Mouse (Mus musculus): ENCODE measurements at regions not wholly inside any gene's neighbourhood (a gene's known extent, or its start where the extent isn't known, plus 50 kb on each side); places are given as distances from the start of the nearest gene placed in this dataset.

- H3K4me3 ChIP-seq: no peak overlapping the region
- H3K27ac ChIP-seq: no peak overlapping the region
- intact Hi-C loops (cut with DNase I): no loop called here
- no peak for TF ChIP-seq CTCF (IDR thresholded peaks at IDR 0.05)
- DNase-seq: no peak
Observed at GRCm38 (mm10) chr6:49966555-49966954, 143.5 kb upstream of the Mpp6 start.

GRCm38 (mm10) chr6:49973258-49973865 is 136.7 kb upstream of the Mpp6 start:
- Histone ChIP-seq H3K27ac (no peak overlapping the region), H3K4me3 (no peak overlapping the region)
- DNase-seq: no peak
- TF ChIP-seq CTCF (IDR thresholded peaks at IDR 0.05): no peak
- intact Hi-C loops (cut with DNase I): no loop called here

GRCm38 (mm10) chr6:49977783-49978182 is 132.3 kb upstream of the Mpp6 start:
- DNase-seq: no peak
- Histone ChIP-seq H3K4me3 (no peak overlapping the region), H3K27ac (no peak overlapping the region)
- intact Hi-C loops (cut with DNase I): no loop called here
- no peak for TF ChIP-seq CTCF (IDR thresholded peaks at IDR 0.05)

- no peak overlapping the region for H3K4me3 ChIP-seq
- no peak for TF ChIP-seq CTCF (IDR thresholded peaks at IDR 0.05)
- DNase-seq: no peak
- H3K27ac ChIP-seq: no peak overlapping the region
- intact Hi-C loops (cut with DNase I): no loop called here
Observed at GRCm38 (mm10) chr6:49983740-49984139, 126.3 kb upstream of the Mpp6 start.

GRCm38 (mm10) chr6:49985127-49985526 is 124.9 kb upstream of the Mpp6 start:
- no peak for DNase-seq
- Histone ChIP-seq H3K27ac (no peak overlapping the region), H3K4me3 (no peak overlapping the region)
- intact Hi-C loops (cut with DNase I): no loop called here
- TF ChIP-seq CTCF (IDR thresholded peaks at IDR 0.05): no peak

- Histone ChIP-seq H3K4me3 (no peak overlapping the region), H3K27ac (no peak overlapping the region)
- intact Hi-C loops (cut with DNase I): no loop called here
- no peak for DNase-seq
- TF ChIP-seq CTCF (IDR thresholded peaks at IDR 0.05): no peak
Observed at GRCm38 (mm10) chr6:49987141-49987540, 122.9 kb upstream of the Mpp6 start.

- intact Hi-C loops (cut with DNase I): no loop called here
- no peak for TF ChIP-seq CTCF (IDR thresholded peaks at IDR 0.05)
- H3K4me3 ChIP-seq: no peak overlapping the region
- H3K27ac ChIP-seq: no peak overlapping the region
- no peak for DNase-seq
Observed at GRCm38 (mm10) chr6:49987541-49988210, 122.4 kb upstream of the Mpp6 start.

- no peak for TF ChIP-seq CTCF (IDR thresholded peaks at IDR 0.05)
- Histone ChIP-seq H3K27ac (no peak overlapping the region), H3K4me3 (no peak overlapping the region)
- intact Hi-C loops (cut with DNase I): no loop called here
- no peak for DNase-seq
Observed at GRCm38 (mm10) chr6:49989585-49990521, 120.2 kb upstream of the Mpp6 start.

- intact Hi-C loops (cut with DNase I): no loop called here
- no peak overlapping the region for H3K4me3 ChIP-seq
- no peak for TF ChIP-seq CTCF (IDR thresholded peaks at IDR 0.05)
- no peak for DNase-seq
- H3K27ac ChIP-seq: no peak overlapping the region
Observed at GRCm38 (mm10) chr6:49990522-49990858, 119.6 kb upstream of the Mpp6 start.

GRCm38 (mm10) chr6:49999365-49999764 is 110.7 kb upstream of the Mpp6 start:
- intact Hi-C loops (cut with DNase I): no loop called here
- H3K27ac ChIP-seq: no peak overlapping the region
- H3K4me3 ChIP-seq: no peak overlapping the region
- TF ChIP-seq CTCF (IDR thresholded peaks at IDR 0.05): no peak
- DNase-seq: no peak

GRCm38 (mm10) chr6:50008074-50008473 is 102.0 kb upstream of the Mpp6 start:
- Histone ChIP-seq H3K4me3 (no peak overlapping the region), H3K27ac (no peak overlapping the region)
- DNase-seq: no peak
- intact Hi-C loops (cut with DNase I): no loop called here
- TF ChIP-seq CTCF (IDR thresholded peaks at IDR 0.05): no peak

- intact Hi-C loops (cut with DNase I): no loop called here
- TF ChIP-seq CTCF (IDR thresholded peaks at IDR 0.05): no peak
- Histone ChIP-seq H3K27ac (no peak overlapping the region), H3K4me3 (no peak overlapping the region)
- no peak for DNase-seq
Observed at GRCm38 (mm10) chr6:50008869-50009268, 101.2 kb upstream of the Mpp6 start.

GRCm38 (mm10) chr6:50009339-50009738 is 100.7 kb upstream of the Mpp6 start:
- no peak for DNase-seq
- Histone ChIP-seq H3K4me3 (no peak overlapping the region), H3K27ac (no peak overlapping the region)
- TF ChIP-seq CTCF (IDR thresholded peaks at IDR 0.05): no peak
- intact Hi-C loops (cut with DNase I): no loop called here

All from gastrocnemius, adult 2 months (tissue).